Mouse (Mus musculus) Patski (cell line): ENCODE data around the gene Gfpt2. TPM values are rescaled to one million over a fixed set of nuclear protein-coding genes. Genes with fewer than 3 reads are reported as not detected.

Experiments used
- ATAC-seq: fragments of 100-300 bp; one replicate; pipeline ENCODE4 v1.8.0; 2021
- CTCF ChIA-PET: fragments of 350-600 bp; sonication (Branson Sonifier 250); formaldehyde crosslinking; loops from one replicate; lab custom pipeline; 2022; ENCODE audit warnings: inconsistent platforms; lab: Charles Lee
- POLR2A ChIA-PET: fragments of 350-600 bp; sonication (Branson Sonifier 250); formaldehyde crosslinking; loops from one replicate; lab custom pipeline; 2022; ENCODE audit warnings: antibody characterized with exemption, inconsistent platforms; lab: Charles Lee
- DNase-seq: peaks from one replicate; pipeline ENCODE4 v3.0.0-alpha.2; 2011; ENCODE audit warnings: low read depth, low spot score
- H3K27me3 ChIP-seq: fragments of 371-371 bp; one replicate; pipeline ENCODE4 v1.5.1; 2021
- CTCF ChIP-seq: fragments of 100-300 bp; IDR thresholded peaks from one replicate; pipeline ENCODE4 v1.5.1; 2021
- in situ Hi-C: fragments of 300-500 bp; cut with MboI; formaldehyde crosslinking; loops from 3 replicates; pipeline ENCODE4 v1.11.1; 2018; ENCODE audit warnings: low pct_unique_long_range_greater_than_20kb, mixed read lengths
- polyA plus RNA-seq: library from polyadenylated mRNA; unstranded; gene quantifications from one replicate; pipeline ENCODE4 v1.2.3, GENCODE M21; 2021

Gfpt2 gene
- polyA plus RNA-seq, result 0.03 TPM

- no peak for DNase-seq
- in situ Hi-C loops, result no loop called here
- no peak for ATAC-seq
- TF ChIP-seq CTCF, result no peak
- ChIA-PET POLR2A (interaction anchor here (0.7 kb wide), 1 partner anchor 684 kb away, joined by 3 read pairs; no protein-coding TSS in a partner anchor), CTCF (no interaction called here)
- peaks cover 59% of the 10 kb centered on the region for H3K27me3 ChIP-seq
Observed at GRCm38 (mm10) chr11:49793619-49794341, at the start of gene Gfpt2. Gene Gfpt2 (plus strand): TSS chr11:49794178.

- TF ChIP-seq CTCF, result no peak
- ChIA-PET POLR2A (no interaction called here), CTCF (no interaction called here)
- DNase-seq (no peak), ATAC-seq (no peak)
- in situ Hi-C loops, result no loop called here
- peaks cover 24% of the 10 kb centered on the region for H3K27me3 ChIP-seq
Observed at GRCm38 (mm10) chr11:49744981-49745380, 49.0 kb upstream of the Gfpt2 start.

GRCm38 (mm10) chr11:49745839-49746238 is 48.1 kb upstream of the Gfpt2 start:
- TF ChIP-seq CTCF, result no peak
- DNase-seq, result no peak
- CTCF ChIA-PET, result no interaction called here
- POLR2A ChIA-PET, result no interaction called here
- ATAC-seq, result no peak
- in situ Hi-C loops, result no loop called here
- H3K27me3 ChIP-seq, result peaks cover 20% of the 10 kb centered on the region

GRCm38 (mm10) chr11:49746756-49747155 is 47.2 kb upstream of the Gfpt2 start:
- ChIA-PET POLR2A (no interaction called here), CTCF (no interaction called here)
- in situ Hi-C loops, result no loop called here
- TF ChIP-seq CTCF, result no peak
- no peak for DNase-seq
- peak; percentile 26 for ATAC-seq
- peaks cover 17% of the 10 kb centered on the region for H3K27me3 ChIP-seq

DNA sequence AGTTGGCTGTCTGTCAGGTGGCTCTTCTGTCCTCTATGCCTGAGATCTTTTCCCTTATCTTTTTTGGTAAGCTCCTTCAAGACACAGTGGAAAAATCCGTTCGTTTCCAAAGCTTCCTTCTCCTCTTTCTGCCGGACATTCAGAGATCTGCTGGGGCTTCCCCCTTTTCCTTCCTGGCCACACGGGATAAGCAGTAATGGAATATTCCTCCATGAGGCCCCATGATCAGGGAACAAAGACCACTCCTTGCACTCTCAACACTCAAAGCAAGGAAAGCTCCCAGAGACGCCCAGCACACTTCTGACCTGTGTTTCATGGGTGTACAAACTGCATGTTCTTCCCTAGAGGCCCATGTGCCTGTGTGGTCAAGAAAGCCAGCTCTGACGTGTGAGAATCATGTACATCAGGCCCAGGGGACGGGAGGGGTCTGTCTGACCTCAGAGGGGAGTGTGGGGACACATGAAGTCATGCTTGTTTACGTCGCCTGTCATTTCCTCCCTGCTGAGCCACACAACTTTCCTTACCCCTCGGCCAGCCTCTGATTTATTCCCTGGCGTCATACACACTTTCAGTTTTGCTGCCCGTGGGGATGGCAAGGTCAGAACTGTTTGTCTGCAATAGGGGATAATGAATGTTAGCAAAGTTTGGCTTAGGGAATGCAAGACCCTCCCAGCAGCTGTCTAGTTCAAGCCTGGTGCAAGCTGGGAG is 38.9 kb upstream of the Gfpt2 start:
- ATAC-seq (no peak), DNase-seq (no peak)
- in situ Hi-C loops, result no loop called here
- no peak for TF ChIP-seq CTCF
- ChIA-PET CTCF (no interaction called here), POLR2A (no interaction called here)
- H3K27me3 ChIP-seq, result peaks cover 4% of the 10 kb centered on the region

- POLR2A ChIA-PET, result no interaction called here
- H3K27me3 ChIP-seq, result peaks cover 17% of the 10 kb centered on the region
- TF ChIP-seq CTCF, result no peak
- in situ Hi-C loops, result no loop called here
- no peak for ATAC-seq
- DNase-seq, result no peak
- CTCF ChIA-PET, result no interaction called here
Observed at GRCm38 (mm10) chr11:49758096-49758495, 35.9 kb upstream of the Gfpt2 start.

DNA sequence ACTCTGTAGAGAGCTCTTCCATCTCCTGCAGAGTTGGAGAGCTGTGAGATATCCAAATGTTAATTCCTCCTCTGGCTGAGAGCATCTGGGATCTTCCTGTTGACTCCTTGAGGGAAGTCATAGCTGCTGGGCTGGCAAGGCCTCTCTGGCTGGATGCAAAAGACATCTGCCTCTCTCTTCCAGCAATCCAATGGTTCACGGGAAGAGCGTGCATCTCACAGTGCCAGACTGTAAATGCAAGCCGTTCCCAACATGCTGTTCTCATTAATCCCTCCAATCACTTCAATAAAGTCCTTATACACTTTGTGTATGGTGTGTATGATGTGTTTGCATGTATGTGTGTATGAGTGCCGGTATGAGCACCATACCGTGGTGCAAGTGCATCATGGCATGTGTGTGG is 32.8 kb upstream of the Gfpt2 start:
- ChIA-PET POLR2A (no interaction called here), CTCF (no interaction called here)
- no peak for DNase-seq
- H3K27me3 ChIP-seq, result peaks cover 17% of the 10 kb centered on the region
- in situ Hi-C loops, result no loop called here
- no peak for TF ChIP-seq CTCF
- no peak for ATAC-seq

- H3K27me3 ChIP-seq, result peaks cover 17% of the 10 kb centered on the region
- no peak for TF ChIP-seq CTCF
- CTCF ChIA-PET, result no interaction called here
- in situ Hi-C loops, result no loop called here
- ATAC-seq (no peak), DNase-seq (no peak)
- POLR2A ChIA-PET, result no interaction called here
Observed at GRCm38 (mm10) chr11:49763555-49763954, 30.4 kb upstream of the Gfpt2 start.

DNA sequence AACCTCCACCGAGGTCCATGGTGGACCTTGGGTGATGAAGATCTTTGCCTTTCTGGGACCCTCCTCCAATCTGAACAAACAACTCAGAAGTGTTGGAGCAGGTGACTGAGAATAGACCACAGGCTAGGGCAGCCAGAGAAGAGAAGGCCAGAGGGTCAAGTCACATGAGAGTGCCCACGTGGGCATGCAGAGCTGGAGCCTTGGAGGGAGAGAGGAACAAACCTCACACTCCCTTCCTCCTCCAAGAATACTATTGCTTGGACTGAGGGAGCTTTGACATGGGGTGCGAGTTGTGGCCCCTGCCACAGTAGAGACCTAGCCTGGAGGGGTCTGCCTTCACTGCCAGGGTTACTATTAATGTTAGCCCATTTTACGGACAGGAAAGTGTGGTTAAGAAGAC is 30.0 kb upstream of the Gfpt2 start:
- no peak for ATAC-seq
- in situ Hi-C loops, result no loop called here
- TF ChIP-seq CTCF, result no peak
- H3K27me3 ChIP-seq, result peaks cover 17% of the 10 kb centered on the region
- no peak for DNase-seq
- ChIA-PET CTCF (no interaction called here), POLR2A (no interaction called here)

- in situ Hi-C loops, result no loop called here
- POLR2A ChIA-PET, result no interaction called here
- CTCF ChIA-PET, result no interaction called here
- DNase-seq, result no peak
- no peak for ATAC-seq
- H3K27me3 ChIP-seq, result peaks cover 17% of the 10 kb centered on the region
- no peak for TF ChIP-seq CTCF
Observed at GRCm38 (mm10) chr11:49764639-49765299, 29.2 kb upstream of the Gfpt2 start.
